Mouse (Mus musculus) midbrain, embryonic 11.5 days (tissue): Measurements from ENCODE around the gene Fcnb. TPM values are rescaled to one million over a fixed set of nuclear protein-coding genes. Genes with fewer than 3 reads are reported as not detected.

Source experiments
- ATAC-seq: fragments of 200-750 bp; cut with Nextera tagmentation; 2 replicates; pipeline ENCODE4 v1.8.0; 2017; ENCODE audit warnings: moderate TSS enrichment, moderate library complexity; ENCODE audit not compliant: low FRiP score
- DNase-seq: peaks from one replicate; pipeline ENCODE4 v3.0.0; 2015; ENCODE audit warnings: low spot score; ENCODE audit errors: missing footprints
- H3K27ac ChIP-seq: fragments of 300-500 bp; sonication (generic); 2 replicates; pipeline ENCODE4 v1.5.1; 2014; ENCODE audit warnings: low read depth, low read length
- H3K27me3 ChIP-seq: fragments of 300-500 bp; sonication (generic); 2 replicates; pipeline ENCODE4 v1.6.1; 2014; ENCODE audit warnings: mild to moderate bottlenecking, low read length, moderate library complexity, mixed read lengths; ENCODE audit not compliant: control insufficient read depth, insufficient read depth
- H3K36me3 ChIP-seq: fragments of 300-500 bp; sonication (generic); 2 replicates; pipeline ENCODE4 v1.6.1; 2014; ENCODE audit warnings: mild to moderate bottlenecking, low read length, moderate library complexity, mixed read lengths; ENCODE audit not compliant: control insufficient read depth, insufficient read depth
- H3K4me1 ChIP-seq: fragments of 300-500 bp; sonication (generic); 2 replicates; pipeline ENCODE4 v1.6.1; 2014; ENCODE audit warnings: low read length; ENCODE audit not compliant: control insufficient read depth, insufficient read depth
- H3K4me2 ChIP-seq: fragments of 300-500 bp; sonication (generic); 2 replicates; pipeline ENCODE4 v1.6.1; 2014; ENCODE audit warnings: mild to moderate bottlenecking, moderate library complexity
- H3K4me3 ChIP-seq: fragments of 300-500 bp; sonication (generic); 2 replicates; pipeline ENCODE4 v1.5.1; 2014; ENCODE audit warnings: low read depth, low read length
- H3K9ac ChIP-seq: fragments of 300-500 bp; sonication (generic); 2 replicates; pipeline ENCODE4 v1.6.1; 2014; ENCODE audit warnings: low read length
- H3K9me3 ChIP-seq: fragments of 300-500 bp; sonication (generic); 2 replicates; pipeline ENCODE4 v1.6.1; 2016; ENCODE audit warnings: low read length; ENCODE audit not compliant: control insufficient read depth
- WGBS: fragments of 180-500 bp; shearing (Covaris S2); extraction: QIAGEN DNeasy Blood & Tissue Kit; methylation state at CpG from one replicate; pipeline ENCODE4 v1.1.7; 2014; 5-methylcytosine and 5-hydroxymethylcytosine counted together
- polyA plus RNA-seq: library from polyadenylated mRNA; unstranded; fragments of >200 nt; fragmentation: Nextera tagmentation; extraction: Ambion mirVana; gene quantifications from 2 replicates; pipeline ENCODE4 v1.2.1, GENCODE M21; 2014

Fcnb gene
- polyA plus RNA-seq, 1 experiment from 2014 or later: 0.15 TPM

DNA sequence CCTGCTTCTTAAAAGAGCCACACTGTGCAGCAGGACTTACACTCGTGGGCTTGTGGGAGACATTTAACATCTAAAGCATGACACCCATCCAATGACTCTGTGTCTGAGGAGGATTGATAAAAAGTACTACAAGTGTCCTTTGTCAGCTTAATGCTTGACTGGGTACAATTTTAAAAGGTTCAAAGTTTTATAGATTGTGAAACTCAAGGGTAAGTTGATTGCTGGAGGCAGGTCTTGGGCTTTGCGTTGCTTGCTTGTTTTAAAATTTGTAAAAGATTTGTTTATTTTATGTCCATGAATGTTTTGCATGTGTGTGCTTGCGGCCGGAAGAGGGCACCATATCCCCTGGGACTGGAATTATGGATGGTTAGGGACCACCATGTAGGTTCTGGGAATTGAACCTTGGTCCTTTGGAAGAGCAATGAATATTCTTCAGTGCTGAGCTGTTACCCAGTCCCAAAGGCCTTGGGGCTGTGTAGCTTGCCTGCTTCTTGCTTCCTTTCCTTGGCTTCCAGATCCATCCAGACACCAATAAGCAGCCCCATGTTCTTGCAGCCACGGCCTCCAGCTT lies 19.5 kb downstream of the Fcnb start:
- H3K4me2 ChIP-seq: no peak overlapping the region
- DNase-seq (no peak), ATAC-seq (no peak)
- H3K27me3 ChIP-seq: no peaks in the 10 kb centered on the region
- no peak overlapping the region for H3K27ac ChIP-seq
- no peaks in the 10 kb centered on the region for H3K36me3 ChIP-seq
- no peaks in the 10 kb centered on the region for H3K9me3 ChIP-seq
- WGBS: 93% methylated on average over 5 of the region's 5 CpGs
- no peak overlapping the region for H3K4me3 ChIP-seq
- no peaks in the 10 kb centered on the region for H3K4me1 ChIP-seq
- no peak overlapping the region for H3K9ac ChIP-seq

- no peak overlapping the region for H3K4me3 ChIP-seq
These were observed 20.2 kb downstream of the Fcnb start for GRCm38 (mm10) chr2:28064339-28065080.

GRCm38 (mm10) chr2:28063711-28064338 lies 20.9 kb downstream of the Fcnb start:
- Histone ChIP-seq H3K9ac (no peak overlapping the region), H3K4me3 (no peak overlapping the region), H3K36me3 (no peaks in the 10 kb centered on the region), H3K27me3 (no peaks in the 10 kb centered on the region), H3K9me3 (no peaks in the 10 kb centered on the region), H3K4me1 (no peaks in the 10 kb centered on the region), H3K4me2 (no peak overlapping the region), H3K27ac (no peak overlapping the region; the same call in 1 of the 2 replicates)
- DNase-seq (no peak), ATAC-seq (no peak)
- 94% methylated on average over 4 of the region's 4 CpGs for WGBS

More at GRCm38 (mm10) chr2:28064339-28065080, 20.2 kb downstream of the Fcnb start:
- 86% methylated on average over 7 of the region's 7 CpGs for WGBS
- H3K36me3 ChIP-seq: no peaks in the 10 kb centered on the region
- H3K4me1 ChIP-seq: no peaks in the 10 kb centered on the region
- H3K9ac ChIP-seq: no peak overlapping the region
- H3K27me3 ChIP-seq: no peaks in the 10 kb centered on the region
- ATAC-seq: no peak
- DNase-seq: no peak
- no peak overlapping the region; the same call in 1 of the 2 replicates for H3K27ac ChIP-seq
- H3K4me2 ChIP-seq: no peak overlapping the region
- H3K9me3 ChIP-seq: no peaks in the 10 kb centered on the region

- Histone ChIP-seq H3K27me3 (no peaks in the 10 kb centered on the region), H3K36me3 (no peaks in the 10 kb centered on the region), H3K9ac (no peak overlapping the region), H3K4me3 (no peak overlapping the region), H3K9me3 (no peaks in the 10 kb centered on the region), H3K4me2 (no peak overlapping the region), H3K27ac (no peak overlapping the region), H3K4me1 (no peaks in the 10 kb centered on the region)
- no peak for DNase-seq
- no peak for ATAC-seq
- WGBS: 89% methylated on average over 1 of the region's 1 CpGs
These were observed 24.8 kb downstream of the Fcnb start for GRCm38 (mm10) chr2:28059922-28060321.

DNA sequence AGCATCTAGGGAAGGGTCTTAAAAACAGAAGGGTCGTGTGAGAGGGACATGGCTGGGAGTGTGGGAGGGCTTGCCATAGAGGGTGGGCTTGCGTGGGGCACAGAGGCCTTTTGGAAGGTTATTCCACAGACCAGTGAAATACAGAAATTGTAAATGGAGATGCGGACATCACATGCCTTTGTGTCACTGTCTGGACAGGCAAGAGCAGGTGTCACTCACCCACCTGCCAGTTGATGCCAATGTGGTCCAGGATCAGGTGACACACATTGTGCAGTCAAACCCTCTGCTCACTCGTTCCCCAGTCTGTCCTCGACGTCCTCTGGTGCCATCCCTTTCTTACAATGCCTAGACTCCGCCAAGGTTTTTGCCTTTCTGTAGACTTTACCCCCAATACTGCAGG lies 37.6 kb downstream of the Fcnb start:
- no peak overlapping the region for H3K4me2 ChIP-seq
- H3K4me3 ChIP-seq: no peak overlapping the region
- no peaks in the 10 kb centered on the region for H3K27me3 ChIP-seq
- no peaks in the 10 kb centered on the region for H3K36me3 ChIP-seq
- ATAC-seq (no peak), DNase-seq (no peak)
- H3K9ac ChIP-seq: no peak overlapping the region
- no peaks in the 10 kb centered on the region for H3K9me3 ChIP-seq
- no peak overlapping the region for H3K27ac ChIP-seq
- WGBS: 84% methylated on average over 7 of the region's 7 CpGs
- H3K4me1 ChIP-seq: no peaks in the 10 kb centered on the region

GRCm38 (mm10) chr2:28046311-28046710 lies 38.4 kb downstream of the Fcnb start:
- Histone ChIP-seq H3K4me3 (no peak overlapping the region), H3K27ac (no peak overlapping the region), H3K27me3 (no peaks in the 10 kb centered on the region), H3K36me3 (no peaks in the 10 kb centered on the region), H3K9ac (no peak overlapping the region), H3K4me2 (no peak overlapping the region), H3K9me3 (no peaks in the 10 kb centered on the region), H3K4me1 (no peaks in the 10 kb centered on the region)
- ATAC-seq (no peak), DNase-seq (no peak)
- 71% methylated on average over 6 of the region's 6 CpGs for WGBS

DNA sequence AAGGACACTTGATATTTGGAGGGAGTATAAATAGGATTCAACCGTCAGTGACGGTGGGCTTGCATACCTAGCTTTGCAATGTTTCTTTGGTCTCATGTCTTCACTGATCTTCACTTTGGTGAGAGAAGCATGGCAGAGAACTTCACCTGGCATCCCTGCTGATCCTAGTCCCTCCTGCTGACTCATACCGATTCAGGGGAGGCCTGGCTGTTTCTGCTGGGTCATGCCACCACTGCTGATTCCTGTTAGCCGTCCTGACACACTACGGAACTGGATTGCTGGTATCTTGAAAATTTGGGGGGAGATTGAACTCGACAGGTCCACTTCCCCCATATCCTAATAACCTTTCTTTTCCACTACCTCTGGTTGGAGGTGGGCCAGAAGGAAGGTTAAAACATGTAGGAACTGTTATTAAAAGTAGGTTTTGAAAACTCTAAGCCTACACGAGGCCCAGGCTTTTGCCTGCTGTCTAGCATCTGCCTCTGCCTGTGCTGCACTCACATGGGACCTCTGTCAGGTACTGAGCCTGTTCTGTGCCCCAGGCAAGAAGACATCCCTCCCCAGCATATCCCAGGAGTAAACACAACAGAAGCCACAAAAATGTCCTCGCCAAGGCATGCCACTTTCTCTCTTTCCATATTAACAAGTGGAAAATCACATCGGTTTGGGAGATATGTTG lies 39.6 kb downstream of the Fcnb start:
- no peak for DNase-seq
- ATAC-seq: no peak
- Histone ChIP-seq H3K27me3 (no peaks in the 10 kb centered on the region), H3K9me3 (no peaks in the 10 kb centered on the region), H3K36me3 (no peaks in the 10 kb centered on the region), H3K9ac (no peak overlapping the region), H3K4me3 (no peak overlapping the region), H3K27ac (no peak overlapping the region), H3K4me1 (no peaks in the 10 kb centered on the region), H3K4me2 (no peak overlapping the region)
- WGBS: 82% methylated on average over 9 of the region's 9 CpGs

- no peak overlapping the region for H3K4me2 ChIP-seq
- ATAC-seq (no peak), DNase-seq (no peak)
- no peak overlapping the region for H3K9ac ChIP-seq
- H3K36me3 ChIP-seq: no peaks in the 10 kb centered on the region
- no peaks in the 10 kb centered on the region for H3K27me3 ChIP-seq
- H3K4me3 ChIP-seq: no peak overlapping the region
- H3K4me1 ChIP-seq: no peaks in the 10 kb centered on the region
- 91% methylated on average over 1 of the region's 1 CpGs for WGBS
- H3K27ac ChIP-seq: no peak overlapping the region
- no peaks in the 10 kb centered on the region for H3K9me3 ChIP-seq
These were observed 44.2 kb downstream of the Fcnb start for GRCm38 (mm10) chr2:28040466-28040865.
